Mouse (Mus musculus) forebrain, embryonic 14.5 days (tissue): ENCODE data around the gene Wbp2. TPM values are rescaled to one million over a fixed set of nuclear protein-coding genes. Genes with fewer than 3 reads are reported as not detected.
A peak's percentile ranks its signal among the peaks of the same experiment; 100 is the strongest.

Experiments
- ATAC-seq: fragments of 200-750 bp; cut with Nextera tagmentation; 2 replicates; pipeline ENCODE4 v1.8.0; 2017; ENCODE audit warnings: mild to moderate bottlenecking, moderate library complexity
- DNase-seq: peaks from one replicate; pipeline ENCODE4 v3.0.0-alpha.2; 2015; ENCODE audit warnings: low spot score
- H3K27ac ChIP-seq: fragments of 300-500 bp; sonication (generic); 2 replicates; pipeline ENCODE4 v1.5.1; 2014; ENCODE audit warnings: low read depth, mild to moderate bottlenecking, control low read depth, low read length, moderate library complexity
- H3K27me3 ChIP-seq: fragments of 300-500 bp; sonication (generic); replicated peaks from 2 replicates; pipeline ENCODE4 v1.6.1; 2014; ENCODE audit warnings: low read length, control low read depth, mixed read lengths; ENCODE audit not compliant: control insufficient read depth, insufficient read depth
- H3K36me3 ChIP-seq: fragments of 300-500 bp; sonication (generic); 2 replicates; pipeline ENCODE4 v1.6.1; 2014; ENCODE audit warnings: low read length, control low read depth; ENCODE audit not compliant: control insufficient read depth, insufficient read depth
- H3K4me1 ChIP-seq: fragments of 300-500 bp; sonication (generic); 2 replicates; pipeline ENCODE4 v1.6.1; 2014; ENCODE audit warnings: antibody characterized with exemption, low read length, control low read depth; ENCODE audit not compliant: control insufficient read depth, insufficient read depth
- H3K4me2 ChIP-seq: fragments of 300-500 bp; sonication (generic); 2 replicates; pipeline ENCODE4 v1.6.1; 2014; ENCODE audit warnings: mild to moderate bottlenecking, control low read depth, low read length
- H3K4me3 ChIP-seq: fragments of 300-500 bp; sonication (generic); 2 replicates; pipeline ENCODE4 v1.5.1; 2014; ENCODE audit warnings: low read depth, low read length, control low read depth
- H3K9ac ChIP-seq: fragments of 300-500 bp; sonication (generic); 2 replicates; pipeline ENCODE4 v1.6.1; 2014; ENCODE audit warnings: mild to moderate bottlenecking, low read length, control low read depth, moderate library complexity
- H3K9me3 ChIP-seq: fragments of 300-500 bp; sonication (generic); replicated peaks from 2 replicates; pipeline ENCODE4 v1.6.1; 2016; ENCODE audit warnings: low read length, control low read depth, mixed read lengths; ENCODE audit not compliant: control insufficient read depth
- WGBS: fragments of 180-500 bp; shearing (Covaris S2); extraction: QIAGEN DNeasy Blood & Tissue Kit; methylation state at CpG from one replicate; pipeline ENCODE4 v1.1.7; 2014; 5-methylcytosine and 5-hydroxymethylcytosine counted together
- polyA plus RNA-seq: library from polyadenylated mRNA; unstranded; fragments of >200 nt; fragmentation: Nextera tagmentation; extraction: Ambion mirVana; gene quantifications from 2 replicates; pipeline ENCODE4 v1.2.1, GENCODE M21; 2014

The Wbp2 gene
- 145 and 166 TPM in 2 replicates for polyA plus RNA-seq

- 4% methylated on average over 39 of the region's 43 CpGs for WGBS
These were observed at the start of gene Wbp2 for GRCm38 (mm10) chr11:116086258-116087193. Gene Wbp2, minus strand, starts transcription at chr11:116086995.

GRCm38 (mm10) chr11:116134171-116134570 is 47.4 kb upstream of the Wbp2 start:
- no peak overlapping the region for H3K4me2 ChIP-seq
- WGBS: 90% methylated on average over 10 of the region's 10 CpGs
- ATAC-seq (no peak), DNase-seq (no peak)
- H3K27me3 ChIP-seq: no peaks in the 10 kb centered on the region
- H3K36me3 ChIP-seq: peaks cover 31% of the 10 kb centered on the region
- H3K9ac ChIP-seq: no peak overlapping the region
- H3K4me1 ChIP-seq: peaks cover 3% of the 10 kb centered on the region
- no peaks in the 10 kb centered on the region for H3K9me3 ChIP-seq
- H3K27ac ChIP-seq: no peak overlapping the region
- no peak overlapping the region for H3K4me3 ChIP-seq

More at GRCm38 (mm10) chr11:116086258-116087193, at the start of gene Wbp2:
- H3K36me3 ChIP-seq: peaks cover 23% of the 10 kb centered on the region
- peak; percentile 97 for ATAC-seq
- no peaks in the 10 kb centered on the region for H3K9me3 ChIP-seq
- H3K4me1 ChIP-seq: peaks cover 12% of the 10 kb centered on the region
- H3K27ac ChIP-seq: peak within 1 kb of the TSS; percentile 75; the same call in 1 of the 2 replicates
- peak within 1 kb of the TSS; percentile 44 for H3K4me3 ChIP-seq
- H3K27me3 ChIP-seq: no peaks in the 10 kb centered on the region
- H3K4me2 ChIP-seq: peak within 1 kb of the TSS; percentile 63
- DNase-seq: peak; percentile 100
- peak within 1 kb of the TSS; percentile 54 for H3K9ac ChIP-seq

- Histone ChIP-seq H3K4me3 (no peak overlapping the region), H3K9me3 (no peaks in the 10 kb centered on the region), H3K9ac (no peak overlapping the region), H3K27me3 (no peaks in the 10 kb centered on the region), H3K4me1 (peaks cover 3% of the 10 kb centered on the region), H3K27ac (no peak overlapping the region), H3K4me2 (no peak overlapping the region), H3K36me3 (peaks cover 31% of the 10 kb centered on the region)
- 81% methylated on average over 5 of the region's 5 CpGs for WGBS
- no peak for ATAC-seq
- no peak for DNase-seq
These were observed 46.7 kb upstream of the Wbp2 start for GRCm38 (mm10) chr11:116133497-116133896.

GRCm38 (mm10) chr11:116132366-116133333 is 45.9 kb upstream of the Wbp2 start:
- Histone ChIP-seq H3K9me3 (no peaks in the 10 kb centered on the region), H3K9ac (no peak overlapping the region), H3K4me2 (no peak overlapping the region), H3K4me3 (no peak overlapping the region), H3K4me1 (peaks cover 1% of the 10 kb centered on the region), H3K27ac (no peak overlapping the region), H3K27me3 (no peaks in the 10 kb centered on the region), H3K36me3 (peaks cover 31% of the 10 kb centered on the region)
- 90% methylated on average over 16 of the region's 16 CpGs for WGBS
- ATAC-seq: no peak
- no peak for DNase-seq

GRCm38 (mm10) chr11:116131349-116132170 is 44.8 kb upstream of the Wbp2 start:
- peak overlapping the region; percentile 72; the same call in 1 of the 2 replicates for H3K9ac ChIP-seq
- peaks cover 2% of the 10 kb centered on the region; the same call in 1 of the 2 replicates for H3K4me1 ChIP-seq
- no peak for DNase-seq
- peak; percentile 0; the same call in 1 of the 2 replicates for ATAC-seq
- H3K9me3 ChIP-seq: no peaks in the 10 kb centered on the region
- 83% methylated on average over 15 of the region's 15 CpGs for WGBS
- peak overlapping the region; percentile 78 for H3K4me2 ChIP-seq
- peaks cover 31% of the 10 kb centered on the region for H3K36me3 ChIP-seq
- H3K27ac ChIP-seq: 0 out of 2 replicates have a peak overlapping the region, but pooled peaks have one; percentile 5
- no peaks in the 10 kb centered on the region for H3K27me3 ChIP-seq
- H3K4me3 ChIP-seq: peak overlapping the region; percentile 49; the same call in 1 of the 2 replicates

- Histone ChIP-seq H3K4me1 (peaks cover 2% of the 10 kb centered on the region; the same call in 1 of the 2 replicates), H3K9ac (peak within 1 kb of the TSS; percentile 72), H3K9me3 (no peaks in the 10 kb centered on the region), H3K4me3 (peak within 1 kb of the TSS; percentile 49), H3K27me3 (no peaks in the 10 kb centered on the region), H3K27ac (peak within 1 kb of the TSS; percentile 89), H3K4me2 (peak within 1 kb of the TSS; percentile 78), H3K36me3 (peaks cover 37% of the 10 kb centered on the region)
- WGBS: under 1% methylated on average over 69 of the region's 69 CpGs
- ATAC-seq (peak; percentile 91), DNase-seq (peak; percentile 93)
These were observed 43.9 kb upstream of the Wbp2 start, which contains the start of gene Trim65 for GRCm38 (mm10) chr11:116130488-116131205. Gene Trim65, minus strand, starts transcription at chr11:116131128.

GRCm38 (mm10) chr11:116129993-116130487 is 43.2 kb upstream of the Wbp2 start:
- WGBS: 38% methylated on average over 8 of the region's 8 CpGs
- ATAC-seq (peak; percentile 32), DNase-seq (peak; percentile 52)
- Histone ChIP-seq H3K4me1 (peaks cover 2% of the 10 kb centered on the region; the same call in 1 of the 2 replicates), H3K27ac (peak overlapping the region; percentile 89), H3K27me3 (no peaks in the 10 kb centered on the region), H3K9ac (peak overlapping the region; percentile 72), H3K36me3 (peaks cover 36% of the 10 kb centered on the region), H3K4me3 (peak overlapping the region; percentile 49), H3K4me2 (peak overlapping the region; percentile 78), H3K9me3 (no peaks in the 10 kb centered on the region)
